ENCODE assay signal across 7 mouse cellular contexts in the genomic region with DNA sequence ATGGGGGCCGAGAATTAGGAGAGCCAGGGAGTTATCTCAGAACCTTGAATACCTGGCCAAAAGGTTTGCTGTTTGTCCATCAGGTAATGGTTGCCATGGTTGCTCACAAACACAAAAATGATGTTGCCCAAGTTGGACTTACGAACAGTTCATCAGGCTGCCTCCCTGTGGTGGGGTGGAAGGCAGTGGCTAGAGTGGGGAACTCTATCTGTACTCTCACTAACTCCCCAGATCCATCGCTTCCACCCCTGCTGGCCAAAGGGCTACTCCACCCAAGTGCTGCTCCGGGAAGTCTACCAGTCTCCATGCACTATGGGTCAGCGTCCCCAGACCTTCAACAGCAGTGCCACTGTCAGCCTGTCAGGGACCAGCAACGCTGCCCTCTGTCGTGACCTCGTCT. TPM values are rescaled to one million over a fixed set of nuclear protein-coding genes. Genes with fewer than 3 reads are reported as not detected.
DNase-seq lines count a peak whose midpoint lies in the region; ATAC-seq and TF ChIP-seq lines count a peak whose summit lies in the region.

A gene (plus strand): TSS at position 301 of the 400 bp plus-strand sequence.

- in situ Hi-C loops in ES-E14 (cut with MboI; ENCODE audit: low sequenced_read_pairs in 2 of 2, unreplicated experiment in 2 of 2) = no loop called here

- H3K27me3 ChIP-seq in C2C12 (ENCODE audit: control insufficient read depth, insufficient read depth, insufficient read length) (peaks cover 56% of the 10 kb centered on the region), myocyte (ENCODE audit: control insufficient read depth, insufficient read depth, insufficient read length) (peaks cover 34% of the 10 kb centered on the region)
- H3K27me3 ChIP-seq in hindbrain, embryonic 15.5 days = peaks cover 58% of the 10 kb centered on the region

- H3K79me3 ChIP-seq in C2C12 (ENCODE audit: low read depth) = no peaks in the 10 kb centered on the region

- no peak within 1 kb of the TSS for H3K27ac ChIP-seq in ES-E14 (ENCODE audit: insufficient read depth, low read depth, low read length, poor library complexity, severe bottlenecking)
- peak within 1 kb of the TSS; percentile 78 for H3K27ac ChIP-seq in gastrocnemius, adult 2 months
- H3K27ac ChIP-seq in hindbrain, embryonic 15.5 days (replicated peaks) = no peak within 1 kb of the TSS

- H3K36me3 ChIP-seq in C2C12 (ENCODE audit: control insufficient read depth, insufficient read depth) (no peaks in the 10 kb centered on the region), ES-E14 (ENCODE audit: control insufficient read depth, insufficient read depth, low read length, poor library complexity, severe bottlenecking) (no peaks in the 10 kb centered on the region), myocyte (ENCODE audit: control insufficient read depth, insufficient read depth) (no peaks in the 10 kb centered on the region)
- no peaks in the 10 kb centered on the region for H3K36me3 ChIP-seq in hindbrain, embryonic 15.5 days

- no peak within 1 kb of the TSS for H3K9ac ChIP-seq in ES-E14 (ENCODE audit: insufficient read depth, low read depth, low read length, poor library complexity, severe bottlenecking)
- H3K9ac ChIP-seq in hindbrain, embryonic 15.5 days = no peak within 1 kb of the TSS

- intact Hi-C loops in gastrocnemius, adult 2 months (cut with DNase I) = no loop called here

- ATAC-seq in hindbrain, embryonic 15.5 days (ENCODE audit: low FRiP score, low read depth) = no peak
- no peak for ATAC-seq in activated CD4-positive, CD25-positive, alpha-beta regulatory T cell, adult 4 months

- H3K79me2 ChIP-seq in C2C12 (ENCODE audit: control insufficient read depth, insufficient read depth) (peaks cover 7% of the 10 kb centered on the region), myocyte (ENCODE audit: control insufficient read depth, insufficient read depth) (no peaks in the 10 kb centered on the region)

- TF ChIP-seq CTCF in C2C12 (IDR thresholded peaks at IDR 0.05; ENCODE audit: control insufficient read depth, insufficient read depth, insufficient read length) = no peak
- TF ChIP-seq CTCF in gastrocnemius, adult 2 months (IDR thresholded peaks at IDR 0.05) = no peak

- TF ChIP-seq POLR2A in myocyte (IDR thresholded peaks at IDR 0.05; ENCODE audit: insufficient read length, low read depth) = no peak

- H3K4me3 ChIP-seq in C2C12 (ENCODE audit: insufficient read depth, poor library complexity, severe bottlenecking) (no peak within 1 kb of the TSS), ES-E14 (ENCODE audit: insufficient read depth in 1 of 2, low read depth in 1 of 2, low read length in 2 of 2, poor library complexity in 1 of 2, severe bottlenecking in 1 of 2) (no peak within 1 kb of the TSS), myocyte (no peak within 1 kb of the TSS)
- peak within 1 kb of the TSS; percentile 90 for H3K4me3 ChIP-seq in gastrocnemius, adult 2 months
- no peak within 1 kb of the TSS for H3K4me3 ChIP-seq in hindbrain, embryonic 15.5 days

- 68% methylated on average over 8 of the region's 8 CpGs for WGBS in hindbrain, embryonic 15.5 days

- no peak within 1 kb of the TSS for H3ac ChIP-seq in C2C12 (ENCODE audit: control insufficient read depth, insufficient read length, low read depth)
- H3ac ChIP-seq in myocyte (ENCODE audit: control insufficient read depth, insufficient read length) = no peak within 1 kb of the TSS

- H3K4me1 ChIP-seq in ES-E14 (ENCODE audit: control insufficient read depth in 2 of 2, insufficient read depth in 2 of 2, low read length in 2 of 2, poor library complexity in 1 of 2) = peaks cover 0 to 9% of the 10 kb centered on the region in 2 experiments; a peak in 1 of 4 replicates
- H3K4me1 ChIP-seq in hindbrain, embryonic 15.5 days (replicated peaks) = peaks cover 35% of the 10 kb centered on the region

- no peak for DNase-seq in ES-E14 (ENCODE audit: low read depth, low spot score)
- no peak for DNase-seq in gastrocnemius, adult 2 months
- DNase-seq in embryo, embryonic 9.5 days (ENCODE audit: extremely low spot score) = no peak

- peak within 1 kb of the TSS; percentile 67; the same call in 1 of the 2 replicates for H3K4me2 ChIP-seq in hindbrain, embryonic 15.5 days
- no peak within 1 kb of the TSS for H3K4me2 ChIP-seq in myocyte (ENCODE audit: low read depth)

- H3K9me3 ChIP-seq in ES-E14 (ENCODE audit: control insufficient read depth, insufficient read depth, low read depth, low read length) = no peaks in the 10 kb centered on the region
- no peaks in the 10 kb centered on the region for H3K9me3 ChIP-seq in hindbrain, embryonic 15.5 days

TF ChIP-seq in C2C12, 6 proteins besides CTCF, POLR2A, EP300 and RAD21:
- TF ChIP-seq MYOG (IDR thresholded peaks at IDR 0.05; ENCODE audit: control insufficient read depth, extremely low read depth, insufficient read length) (no peak), FOSL1 (IDR thresholded peaks at IDR 0.05; ENCODE audit: insufficient read depth, low read length, poor library complexity, severe bottlenecking) (no peak)

TF ChIP-seq in ES-E14, 5 proteins besides CTCF, POLR2A, EP300 and RAD21:
- TF ChIP-seq ZC3H11A (IDR thresholded peaks at IDR 0.05; ENCODE audit: borderline replicate concordance, low read depth, low read length) (no peak), HCFC1 (IDR thresholded peaks at IDR 0.05; ENCODE audit: borderline replicate concordance, insufficient read depth, low read length) (no peak), CHD2 (IDR thresholded peaks at IDR 0.05; ENCODE audit: low read depth, low read length) (no peak), ZNF384 (IDR thresholded peaks at IDR 0.05; ENCODE audit: low read depth, low read length) (no peak), MAFK (IDR thresholded peaks at IDR 0.05; ENCODE audit: insufficient read depth, low read depth, low read length) (no peak)

TF ChIP-seq in myocyte, 11 proteins besides CTCF, POLR2A, EP300 and RAD21:
- TF ChIP-seq REST (IDR thresholded peaks at IDR 0.05; ENCODE audit: insufficient read depth, insufficient read length) (no peak), MAX (IDR thresholded peaks at IDR 0.05; ENCODE audit: low read depth) (no peak), CEBPB (IDR thresholded peaks at IDR 0.05; ENCODE audit: insufficient read depth, poor library complexity, severe bottlenecking) (no peak), USF1 (IDR thresholded peaks at IDR 0.05; ENCODE audit: low read depth) (no peak), MYOG (IDR thresholded peaks at IDR 0.05; ENCODE audit: control insufficient read depth in 1 of 3, insufficient read depth in 1 of 3, insufficient read length in 2 of 3, low read depth in 2 of 3) (no peak), MYOD1 (IDR thresholded peaks at IDR 0.05; ENCODE audit: control insufficient read depth in 1 of 3, insufficient read length in 2 of 3, low read depth in 2 of 3) (no peak), TCF3 (IDR thresholded peaks at IDR 0.05; ENCODE audit: insufficient read length, low read depth) (no peak), TCF12 (IDR thresholded peaks at IDR 0.05; ENCODE audit: insufficient read depth, poor library complexity, severe bottlenecking) (no peak), E2F4 (IDR thresholded peaks at IDR 0.05; ENCODE audit: insufficient read depth) (no peak), SRF (IDR thresholded peaks at IDR 0.05; ENCODE audit: control insufficient read depth, insufficient read length, low read depth) (no peak), POLR2AphosphoS2 (IDR thresholded peaks at IDR 0.05; ENCODE audit: insufficient read length, low read depth) (no peak)

RNA-seq across cellular contexts. Expression of the gene that starts here (rescaled TPM):
- polyA plus RNA-seq in C2C12 (2012; fragmentation: generic; extraction: Trizol) = 79.9 TPM
- 28.3 and 43.8 TPM in 2 replicates for total RNA-seq in ES-E14 (2012; rRNA removed)
- total RNA-seq in gastrocnemius, adult 2 months (2021) = 10 to 100 TPM; 14.9 to 16.9 TPM
- polyA plus RNA-seq in hindbrain, embryonic 15.5 days (2015; fragmentation: Nextera tagmentation; extraction: Ambion mirVana) = 424 and 493 TPM in 2 replicates
- polyA plus RNA-seq in myocyte (2012; fragmentation: generic; extraction: Trizol) = 114 TPM
- 1 to 10 TPM; 1.2 to 1.7 TPM for polyA plus RNA-seq in activated CD4-positive, CD25-positive, alpha-beta regulatory T cell, adult 4 months (2017; shearing (Covaris generic))

Comparison
In these comparisons a context has a peak if more than half of its experiments do, and no peak if none do; other contexts are left out.
1. RNA of the gene that starts here (polyA plus RNA-seq): 424 to 493 TPM in hindbrain, embryonic 15.5 days, 114 TPM in myocyte (single experiment) and 79.9 TPM in C2C12 (single experiment); 1.2 to 1.7 TPM in activated CD4-positive, CD25-positive, alpha-beta regulatory T cell, adult 4 months; every median in the first group is over 10 times any median in the second.